Mouse (Mus musculus): ENCODE results near the gene Sars2.

GRCm38 (mm10) chr7:28770309-28770708, 28.5 kb downstream of the Sars2 start:
- TF ChIP-seq POLR2A (IDR thresholded peaks at IDR 0.05; ENCODE audit: control insufficient read depth, extremely low read depth, insufficient read depth, low read length, poor library complexity) (no peak), CTCF (IDR thresholded peaks at IDR 0.05; ENCODE audit: borderline replicate concordance, control insufficient read depth, extremely low read depth, insufficient read depth, low read length, poor library complexity) (no peak)

Data from thymus, adult 2 months (tissue).